Mouse (Mus musculus): ENCODE data around the gene Cenpm. TPM values are rescaled to one million over a fixed set of nuclear protein-coding genes. Genes with fewer than 3 reads are reported as not detected.
A peak's percentile ranks its signal among the peaks of the same experiment; 100 is the strongest.

Cenpm gene
- polyA plus RNA-seq, 1 experiment from 2014 or later, result 92.5 TPM

DNA sequence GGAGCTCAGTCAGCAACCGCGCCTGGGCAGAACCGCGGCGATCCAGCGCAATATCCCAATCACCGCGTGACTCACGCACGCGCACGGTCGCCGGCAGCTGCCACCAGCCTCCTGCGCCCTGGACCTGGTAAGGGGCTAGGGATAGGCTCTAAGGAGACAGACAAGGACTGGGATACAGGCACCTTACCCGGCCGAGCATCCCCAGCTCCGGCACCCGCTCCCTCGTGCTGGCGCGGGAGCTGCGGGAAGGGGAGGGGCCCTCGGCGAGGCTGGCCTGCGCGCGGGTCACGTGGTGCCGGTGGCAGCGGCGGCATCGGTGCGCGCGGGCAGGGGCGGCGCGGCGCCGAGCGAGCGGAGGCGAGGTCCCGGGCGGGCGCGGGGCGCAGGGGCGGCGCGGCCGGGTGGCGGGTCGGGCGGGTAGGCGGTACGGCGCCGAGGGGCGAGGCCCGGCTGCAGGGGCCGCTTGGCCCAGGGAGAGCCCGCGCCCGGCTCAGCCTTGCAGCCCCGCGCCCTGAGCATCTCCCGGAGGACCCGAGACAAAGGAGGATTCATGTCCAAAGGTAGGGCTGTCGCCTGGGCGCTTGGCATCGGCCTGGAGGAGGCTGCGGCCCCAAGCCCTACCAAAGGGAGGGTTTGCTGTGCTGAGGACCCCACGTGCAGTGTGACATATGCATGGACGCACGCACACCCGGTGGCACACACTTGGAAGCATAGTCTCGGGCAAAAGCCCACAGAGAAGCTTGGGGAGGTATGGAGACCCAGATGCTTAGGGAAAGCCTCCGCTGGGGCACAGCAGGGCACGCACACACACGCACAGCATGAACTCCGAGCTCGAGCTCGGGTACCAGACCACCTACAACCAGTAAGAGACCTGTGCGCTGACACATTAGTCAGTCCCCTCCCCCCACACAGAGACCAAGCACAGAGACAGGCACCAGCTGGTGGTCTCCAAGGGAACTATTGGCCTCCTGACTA is 30.7 kb upstream of the Cenpm start:
- under 1% methylated on average over 86 of the region's 86 CpGs for WGBS
- H3K4me2 ChIP-seq (ENCODE audit: low read depth, low read length), result peak overlapping the region; percentile 96
- peak overlapping the region; percentile 52 for H3K27ac ChIP-seq (replicated peaks; ENCODE audit: low read depth, low read length)
- DNase-seq (ENCODE audit: low spot score) (peak; percentile 77), ATAC-seq (replicated peaks; ENCODE audit: insufficient number of reproducible peaks, low FRiP score, low TSS enrichment, low read depth) (peak; percentile 59)
- peaks cover 5% of the 10 kb centered on the region for H3K4me1 ChIP-seq (ENCODE audit: control insufficient read depth, insufficient read depth, low read length)
- H3K27me3 ChIP-seq (ENCODE audit: control insufficient read depth, insufficient read depth, low read length), result peaks cover 11% of the 10 kb centered on the region
- H3K9ac ChIP-seq (replicated peaks; ENCODE audit: low read length), result peak overlapping the region; percentile 83
- peak overlapping the region; percentile 70 for H3K4me3 ChIP-seq (ENCODE audit: low read depth, low read length)
- H3K9me3 ChIP-seq (replicated peaks; ENCODE audit: control insufficient read depth, low read length), result no peaks in the 10 kb centered on the region
- H3K36me3 ChIP-seq (replicated peaks; ENCODE audit: control insufficient read depth, insufficient read depth, low read depth, low read length), result no peaks in the 10 kb centered on the region

DNA sequence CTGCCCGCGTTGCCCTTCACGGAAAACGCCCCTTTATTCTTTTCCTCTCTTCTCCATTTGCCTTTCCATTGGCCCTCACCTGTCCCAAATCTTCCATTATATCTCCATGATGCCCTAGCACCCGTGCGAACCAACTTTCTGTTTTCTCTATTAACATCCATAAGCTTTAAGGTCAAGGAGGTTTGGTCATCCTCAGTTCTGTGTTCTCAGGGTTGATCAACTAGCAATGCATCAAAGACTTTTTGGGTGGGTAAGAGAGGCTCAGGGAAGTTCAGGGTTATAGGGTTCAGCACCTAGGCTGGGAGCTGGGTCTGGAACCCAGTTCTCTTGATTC is 30.0 kb upstream of the Cenpm start, which contains the start of gene Sept3:
TSS of gene Sept3 (plus strand) at position 301 of the 334 bp plus-strand sequence.
- H3K36me3 ChIP-seq (replicated peaks; ENCODE audit: control insufficient read depth, insufficient read depth, low read depth, low read length), result no peaks in the 10 kb centered on the region
- H3K9ac ChIP-seq (replicated peaks; ENCODE audit: low read length), result peak within 1 kb of the TSS; percentile 83
- peak within 1 kb of the TSS; percentile 52 for H3K27ac ChIP-seq (replicated peaks; ENCODE audit: low read depth, low read length)
- H3K4me2 ChIP-seq (ENCODE audit: low read depth, low read length), result peak within 1 kb of the TSS; percentile 96
- ATAC-seq (replicated peaks; ENCODE audit: insufficient number of reproducible peaks, low FRiP score, low TSS enrichment, low read depth) (0 out of 2 replicates have a peak, but pooled peaks have one; percentile 2), DNase-seq (ENCODE audit: low spot score) (no peak)
- WGBS, result 28% methylated on average over 6 of the region's 6 CpGs
- peaks cover 5% of the 10 kb centered on the region for H3K4me1 ChIP-seq (ENCODE audit: control insufficient read depth, insufficient read depth, low read length)
- H3K27me3 ChIP-seq (ENCODE audit: control insufficient read depth, insufficient read depth, low read length), result peaks cover 11% of the 10 kb centered on the region
- peak within 1 kb of the TSS; percentile 70 for H3K4me3 ChIP-seq (ENCODE audit: low read depth, low read length)
- H3K9me3 ChIP-seq (replicated peaks; ENCODE audit: control insufficient read depth, low read length), result no peaks in the 10 kb centered on the region

DNA sequence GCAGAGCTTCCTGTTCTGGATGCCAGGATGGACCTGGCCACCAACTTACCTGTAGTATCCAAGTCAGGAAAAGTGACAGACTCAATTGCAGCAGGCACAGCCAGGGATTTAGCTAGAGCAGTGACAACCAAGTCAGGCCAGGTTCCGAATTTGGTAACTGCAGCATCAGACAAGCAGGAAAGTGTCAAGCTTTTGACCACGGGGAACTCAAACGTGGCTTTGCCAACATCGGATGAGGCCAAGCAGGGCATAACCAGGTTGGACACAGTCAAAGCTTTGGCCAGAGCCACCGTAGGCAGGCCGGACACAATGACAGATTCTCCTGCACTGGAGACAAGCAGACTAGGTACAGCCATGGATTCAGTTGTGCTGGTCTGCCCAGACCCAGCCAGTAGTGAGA is 27.7 kb upstream of the Cenpm start:
- no peak overlapping the region for H3K4me3 ChIP-seq (ENCODE audit: low read depth, low read length)
- no peaks in the 10 kb centered on the region for H3K9me3 ChIP-seq (replicated peaks; ENCODE audit: control insufficient read depth, low read length)
- DNase-seq (ENCODE audit: low spot score) (no peak), ATAC-seq (replicated peaks; ENCODE audit: insufficient number of reproducible peaks, low FRiP score, low TSS enrichment, low read depth) (no peak)
- H3K9ac ChIP-seq (replicated peaks; ENCODE audit: low read length), result no peak overlapping the region
- H3K27ac ChIP-seq (replicated peaks; ENCODE audit: low read depth, low read length), result no peak overlapping the region
- H3K27me3 ChIP-seq (ENCODE audit: control insufficient read depth, insufficient read depth, low read length), result peaks cover 11% of the 10 kb centered on the region
- H3K36me3 ChIP-seq (replicated peaks; ENCODE audit: control insufficient read depth, insufficient read depth, low read depth, low read length), result no peaks in the 10 kb centered on the region
- peaks cover 5% of the 10 kb centered on the region for H3K4me1 ChIP-seq (ENCODE audit: control insufficient read depth, insufficient read depth, low read length)
- no peak overlapping the region for H3K4me2 ChIP-seq (ENCODE audit: low read depth, low read length)
- 86% methylated on average over 6 of the region's 6 CpGs for WGBS

DNA sequence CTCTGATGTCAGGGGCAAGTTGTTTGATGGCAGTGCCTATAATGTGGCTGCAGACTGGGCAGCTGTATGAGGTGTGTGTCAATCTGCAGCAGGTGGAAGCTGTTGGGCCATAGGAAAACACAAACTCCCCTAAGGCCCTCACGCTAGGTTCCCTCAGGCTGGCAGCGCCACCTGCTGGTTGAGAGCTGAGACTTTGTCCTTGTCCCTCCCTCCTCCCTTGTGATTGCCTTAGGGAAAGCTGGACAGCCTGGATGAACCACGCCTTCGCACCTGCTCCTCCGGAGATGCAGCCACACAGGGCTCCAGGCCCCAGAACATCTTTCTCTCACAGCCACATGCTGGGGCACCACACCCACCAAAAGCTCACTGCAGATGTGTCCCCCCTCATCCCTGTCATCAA is 26.7 kb upstream of the Cenpm start:
- H3K27ac ChIP-seq (replicated peaks; ENCODE audit: low read depth, low read length), result no peak overlapping the region

DNA sequence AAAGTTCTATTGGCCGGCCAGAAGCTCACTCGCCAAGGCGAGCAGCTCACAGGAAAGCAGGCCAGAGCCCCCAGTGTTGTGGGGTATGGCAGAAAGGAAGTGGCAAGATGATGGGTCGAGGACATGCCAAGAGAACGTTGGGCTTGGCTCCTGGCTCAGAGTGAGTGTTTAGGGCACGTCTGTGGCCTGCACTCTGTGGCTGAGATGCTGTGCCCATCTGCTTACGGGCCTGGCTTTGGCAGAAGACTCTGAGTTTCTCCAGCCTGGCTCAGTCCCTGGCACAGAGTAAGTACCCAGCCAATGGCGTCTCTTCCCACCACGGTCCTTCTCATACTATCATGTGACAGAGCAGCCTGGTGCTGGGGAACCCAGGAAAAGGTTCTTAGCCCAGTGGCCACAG is 24.2 kb upstream of the Cenpm start:
- no peak overlapping the region for H3K27ac ChIP-seq (replicated peaks; ENCODE audit: low read depth, low read length)
- H3K27me3 ChIP-seq (ENCODE audit: control insufficient read depth, insufficient read depth, low read length), result 0 out of 2 replicates have a peak, but pooled peaks cover 2% of the 10 kb centered on the region
- H3K36me3 ChIP-seq (replicated peaks; ENCODE audit: control insufficient read depth, insufficient read depth, low read depth, low read length), result no peaks in the 10 kb centered on the region
- DNase-seq (ENCODE audit: low spot score) (no peak), ATAC-seq (replicated peaks; ENCODE audit: insufficient number of reproducible peaks, low FRiP score, low TSS enrichment, low read depth) (no peak)
- H3K4me3 ChIP-seq (ENCODE audit: low read depth, low read length), result no peak overlapping the region
- H3K9me3 ChIP-seq (replicated peaks; ENCODE audit: control insufficient read depth, low read length), result no peaks in the 10 kb centered on the region
- no peak overlapping the region for H3K4me2 ChIP-seq (ENCODE audit: low read depth, low read length)
- no peaks in the 10 kb centered on the region for H3K4me1 ChIP-seq (ENCODE audit: control insufficient read depth, insufficient read depth, low read length)
- no peak overlapping the region for H3K9ac ChIP-seq (replicated peaks; ENCODE audit: low read length)
- WGBS, result 84% methylated on average over 9 of the region's 9 CpGs

More for the DNA sequence above, 26.7 kb upstream of the Cenpm start:
- Histone ChIP-seq H3K27me3 (ENCODE audit: control insufficient read depth, insufficient read depth, low read length) (peaks cover 11% of the 10 kb centered on the region), H3K9me3 (replicated peaks; ENCODE audit: control insufficient read depth, low read length) (no peaks in the 10 kb centered on the region), H3K4me2 (ENCODE audit: low read depth, low read length) (no peak overlapping the region), H3K36me3 (replicated peaks; ENCODE audit: control insufficient read depth, insufficient read depth, low read depth, low read length) (no peaks in the 10 kb centered on the region), H3K9ac (replicated peaks; ENCODE audit: low read length) (no peak overlapping the region), H3K4me3 (ENCODE audit: low read depth, low read length) (no peak overlapping the region), H3K4me1 (ENCODE audit: control insufficient read depth, insufficient read depth, low read length) (peaks cover 5% of the 10 kb centered on the region)
- ATAC-seq (replicated peaks; ENCODE audit: insufficient number of reproducible peaks, low FRiP score, low TSS enrichment, low read depth), result no peak
- DNase-seq (ENCODE audit: low spot score), result peak; percentile 89
- 2% methylated on average over 5 of the region's 5 CpGs for WGBS

DNA sequence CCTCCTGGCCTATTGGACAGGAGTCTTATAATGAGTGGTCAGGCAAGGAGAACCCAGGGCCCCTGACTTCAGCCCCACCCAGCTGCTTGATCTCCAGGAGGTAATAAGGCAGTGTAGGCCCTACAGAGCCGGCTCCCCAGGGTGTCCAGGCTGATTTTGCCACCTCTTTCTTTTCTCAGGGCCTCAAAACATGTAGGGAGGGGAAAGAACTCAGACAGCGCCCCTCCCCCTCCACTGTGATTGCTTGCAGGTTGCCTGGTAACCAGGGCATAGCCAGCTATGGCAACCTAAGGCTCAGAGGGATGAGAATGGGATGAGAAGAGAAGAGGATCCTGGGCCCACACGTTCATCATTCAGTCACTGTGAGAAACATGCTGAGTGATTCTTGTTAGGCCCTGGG is 23.6 kb upstream of the Cenpm start:
- DNase-seq (ENCODE audit: low spot score) (peak; percentile 47), ATAC-seq (replicated peaks; ENCODE audit: insufficient number of reproducible peaks, low FRiP score, low TSS enrichment, low read depth) (no peak)
- H3K27ac ChIP-seq (replicated peaks; ENCODE audit: low read depth, low read length), result no peak overlapping the region
- no peaks in the 10 kb centered on the region for H3K9me3 ChIP-seq (replicated peaks; ENCODE audit: control insufficient read depth, low read length)
- 0 out of 2 replicates have a peak, but pooled peaks cover 2% of the 10 kb centered on the region for H3K27me3 ChIP-seq (ENCODE audit: control insufficient read depth, insufficient read depth, low read length)
- no peak overlapping the region for H3K4me3 ChIP-seq (ENCODE audit: low read depth, low read length)
- WGBS, result 30% methylated on average over 3 of the region's 3 CpGs
- H3K4me1 ChIP-seq (ENCODE audit: control insufficient read depth, insufficient read depth, low read length), result no peaks in the 10 kb centered on the region
- no peak overlapping the region for H3K9ac ChIP-seq (replicated peaks; ENCODE audit: low read length)
- no peak overlapping the region for H3K4me2 ChIP-seq (ENCODE audit: low read depth, low read length)
- H3K36me3 ChIP-seq (replicated peaks; ENCODE audit: control insufficient read depth, insufficient read depth, low read depth, low read length), result no peaks in the 10 kb centered on the region

DNA sequence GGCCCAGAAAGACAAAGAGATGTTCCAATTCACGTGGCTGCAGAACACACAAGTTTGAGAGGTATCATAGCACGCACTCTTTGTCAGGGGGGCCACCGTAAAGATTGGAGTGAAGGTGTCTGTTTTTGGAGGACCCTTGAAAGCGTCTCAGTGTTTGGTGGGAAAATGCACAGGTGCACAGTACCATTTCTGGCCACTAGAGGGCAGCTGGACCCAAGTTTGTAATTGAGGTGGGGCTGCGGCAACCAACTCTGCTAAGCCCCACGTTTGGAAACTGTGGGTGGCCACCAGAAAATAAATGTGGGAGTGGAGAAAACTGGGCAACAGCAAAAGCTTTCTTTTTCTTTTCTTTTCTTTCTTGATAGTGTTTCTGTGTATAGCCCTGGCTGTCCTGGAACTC is 21.8 kb upstream of the Cenpm start:
- no peak for ATAC-seq (replicated peaks; ENCODE audit: insufficient number of reproducible peaks, low FRiP score, low TSS enrichment, low read depth)

DNA sequence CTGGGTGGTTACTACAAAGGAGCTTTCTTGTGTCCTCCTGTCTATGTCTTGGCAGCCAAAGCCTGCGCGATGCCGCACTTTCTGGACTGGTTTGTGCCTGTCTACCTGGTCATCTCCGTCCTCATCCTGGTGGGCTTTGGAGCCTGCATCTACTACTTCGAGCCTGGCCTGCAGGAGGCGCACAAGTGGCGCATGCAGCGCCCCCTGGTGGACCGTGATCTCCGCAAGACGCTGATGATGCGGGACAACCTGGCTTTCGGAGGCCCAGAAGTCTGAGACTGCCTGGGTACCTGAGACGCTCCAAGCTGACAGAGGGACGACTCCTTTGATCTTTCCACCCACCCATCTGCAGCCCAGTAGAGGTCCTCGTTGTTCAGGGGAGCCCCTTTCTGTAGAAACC is 15.0 kb upstream of the Cenpm start:
- H3K4me2 ChIP-seq (ENCODE audit: low read depth, low read length), result no peak overlapping the region
- H3K9ac ChIP-seq (replicated peaks; ENCODE audit: low read length), result no peak overlapping the region
- WGBS, result 15% methylated on average over 16 of the region's 16 CpGs
- H3K4me1 ChIP-seq (ENCODE audit: control insufficient read depth, insufficient read depth, low read length), result peaks cover 4% of the 10 kb centered on the region; the same call in 1 of the 2 replicates
- H3K36me3 ChIP-seq (replicated peaks; ENCODE audit: control insufficient read depth, insufficient read depth, low read depth, low read length), result no peaks in the 10 kb centered on the region
- H3K27ac ChIP-seq (replicated peaks; ENCODE audit: low read depth, low read length), result no peak overlapping the region
- no peaks in the 10 kb centered on the region for H3K9me3 ChIP-seq (replicated peaks; ENCODE audit: control insufficient read depth, low read length)
- H3K4me3 ChIP-seq (ENCODE audit: low read depth, low read length), result no peak overlapping the region
- DNase-seq (ENCODE audit: low spot score) (peak; percentile 79), ATAC-seq (replicated peaks; ENCODE audit: insufficient number of reproducible peaks, low FRiP score, low TSS enrichment, low read depth) (no peak)
- H3K27me3 ChIP-seq (ENCODE audit: control insufficient read depth, insufficient read depth, low read length), result no peaks in the 10 kb centered on the region

More for the DNA sequence above, 21.8 kb upstream of the Cenpm start:
- no peak overlapping the region for H3K4me3 ChIP-seq (ENCODE audit: low read depth, low read length)
- 12% methylated on average over 6 of the region's 6 CpGs for WGBS
- no peak overlapping the region for H3K27ac ChIP-seq (replicated peaks; ENCODE audit: low read depth, low read length)
- H3K9me3 ChIP-seq (replicated peaks; ENCODE audit: control insufficient read depth, low read length), result no peaks in the 10 kb centered on the region
- H3K9ac ChIP-seq (replicated peaks; ENCODE audit: low read length), result no peak overlapping the region
- H3K4me2 ChIP-seq (ENCODE audit: low read depth, low read length), result no peak overlapping the region
- H3K27me3 ChIP-seq (ENCODE audit: control insufficient read depth, insufficient read depth, low read length), result no peaks in the 10 kb centered on the region
- DNase-seq (ENCODE audit: low spot score), result peak; percentile 79
- H3K36me3 ChIP-seq (replicated peaks; ENCODE audit: control insufficient read depth, insufficient read depth, low read depth, low read length), result no peaks in the 10 kb centered on the region
- no peaks in the 10 kb centered on the region for H3K4me1 ChIP-seq (ENCODE audit: control insufficient read depth, insufficient read depth, low read length)
